In genomic region chrX:142574022-142574421, GRCm38 (mm10) we compare ENCODE assay signal across 24 mouse cellular contexts.
DNase-seq lines count a peak whose midpoint lies in the region; ATAC-seq and TF ChIP-seq lines count a peak whose summit lies in the region.
"Had no signal": no experiment of that assay in that cellular context is flagged by ENCODE, and none has a peak within 500 bp of the region (broad histone marks: within the 10 kb centered on the region; RNA-seq: fewer than 3 reads in every experiment).

No protein-coding gene starts in this region.

- no peak for TF ChIP-seq POLR2A in CH12.LX (IDR thresholded peaks at IDR 0.05; ENCODE audit: low read depth, low read length)
- no peak for TF ChIP-seq POLR2A in MEL (IDR thresholded peaks at IDR 0.05; ENCODE audit: control insufficient read depth in 1 of 2, insufficient read depth in 1 of 2, low read depth in 1 of 2, low read length in 2 of 2, poor library complexity in 1 of 2)

- H3K27me3 ChIP-seq in CH12.LX (replicated peaks) (no peaks in the 10 kb centered on the region), MEL (ENCODE audit: control insufficient read depth in 1 of 2, insufficient read depth in 2 of 2, low read length in 2 of 2) (no peaks in the 10 kb centered on the region), Patski (peaks cover 8% of the 10 kb centered on the region)

- in situ Hi-C loops in CH12.LX (cut with MboI; ENCODE audit: low pct_ligation_motif_present, low pct_unique_long_range_greater_than_20kb, low sequenced_read_pairs): loop anchor here (25.0 kb wide), 1 partner anchor 488 kb away; no protein-coding TSS in a partner anchor
- in situ Hi-C loops in Patski (cut with MboI; ENCODE audit: low pct_unique_long_range_greater_than_20kb): no loop called here

- H3K4me1 ChIP-seq in CH12.LX (ENCODE audit: control insufficient read depth in 1 of 2, insufficient read depth in 2 of 2) (peaks cover 0 to 25% of the 10 kb centered on the region in 2 experiments; a peak in 3 of 4 replicates), MEL (ENCODE audit: control insufficient read depth in 1 of 2, insufficient read depth in 2 of 2, low read length in 2 of 2) (peaks cover 36 to 40% of the 10 kb centered on the region in 2 experiments)

- CTCF ChIA-PET in Patski (lab: Charles Lee): no interaction called here

- no peaks in the 10 kb centered on the region for H3K79me2 ChIP-seq in CH12.LX (replicated peaks; ENCODE audit: control insufficient read depth, extremely low read depth, insufficient read depth, poor library complexity, severe bottlenecking)
- no peaks in the 10 kb centered on the region; the same call in 1 of the 2 replicates for H3K79me2 ChIP-seq in MEL (ENCODE audit: control insufficient read depth, insufficient read depth, low read length, poor library complexity)

- TF ChIP-seq RAD21 in CH12.LX (IDR thresholded peaks at IDR 0.05; ENCODE audit: low read depth, low read length): peak; percentile 13
- TF ChIP-seq RAD21 in MEL (IDR thresholded peaks at IDR 0.05; ENCODE audit: low read depth, low read length): peak; percentile 42

- H3K4me3 ChIP-seq in CH12.LX (replicated peaks in 1 of 3; ENCODE audit: low read depth in 2 of 3, low read length in 2 of 3, poor library complexity in 1 of 3) (no peak overlapping the region), MEL (ENCODE audit: control insufficient read depth in 1 of 2, insufficient read depth in 1 of 2, low read depth in 2 of 2, low read length in 2 of 2) (no peak overlapping the region)

- POLR2A ChIA-PET in Patski (lab: Charles Lee): interaction anchor here (0.7 kb wide), 1 partner anchor 32 kb away, joined by 3 read pairs; no protein-coding TSS in a partner anchor

- H3K4me2 ChIP-seq in CH12.LX (ENCODE audit: insufficient read depth, low read depth, poor library complexity, severe bottlenecking): no peak overlapping the region

- H3K9ac ChIP-seq in CH12.LX (ENCODE audit: insufficient read depth, low read depth): no peak overlapping the region
- H3K9ac ChIP-seq in MEL (ENCODE audit: control insufficient read depth, low read depth, low read length, poor library complexity, severe bottlenecking): no peak overlapping the region

- no peaks in the 10 kb centered on the region for H3K9me3 ChIP-seq in CH12.LX (replicated peaks; ENCODE audit: low read length)
- no peaks in the 10 kb centered on the region for H3K9me3 ChIP-seq in MEL (replicated peaks; ENCODE audit: insufficient read depth, low read length)
- H3K9me3 ChIP-seq: G1E had no signal

- no peaks in the 10 kb centered on the region for H3K36me3 ChIP-seq in CH12.LX (replicated peaks in 1 of 2; ENCODE audit: control insufficient read depth in 1 of 2, insufficient read depth in 1 of 2, low read length in 1 of 2)
- H3K36me3 ChIP-seq in MEL (ENCODE audit: control insufficient read depth in 1 of 2, insufficient read depth in 2 of 2, low read length in 2 of 2): peaks cover 0 to 55% of the 10 kb centered on the region in 2 experiments; a peak in 2 of 4 replicates
- H3K36me3 ChIP-seq: G1E had no signal

- ATAC-seq in Patski: no peak
- ATAC-seq: activated CD4-positive, CD25-positive, alpha-beta regulatory T cell, adult 4 months; CD4-positive, CD25-positive, alpha-beta regulatory T cell, adult 4 months had no signal

- TF ChIP-seq CTCF in CH12.LX (conservative IDR thresholded peaks at IDR 0.05 in 1 of 2, IDR thresholded peaks at IDR 0.05 in 1 of 2; ENCODE audit: low read depth in 2 of 2, low read length in 2 of 2) (peak in 1 of 2 experiments; percentile 17; a peak in 2 of 4 replicates), MEL (IDR thresholded peaks at IDR 0.05 in 2 of 3, conservative IDR thresholded peaks at IDR 0.05 in 1 of 3; ENCODE audit: control insufficient read depth in 1 of 3, insufficient read depth in 1 of 3, low read depth in 2 of 3, low read length in 3 of 3, poor library complexity in 1 of 3, severe bottlenecking in 1 of 3) (peak in 1 of 3 experiments; percentile 45; a peak in 2 of 6 replicates), Patski (IDR thresholded peaks at IDR 0.05) (peak; percentile 7)

- DNase-seq in A20 (ENCODE audit: low read depth, low spot score) (peak; percentile 2), CH12.LX (ENCODE audit: extremely low read depth) (no peak), MEL (ENCODE audit: low read depth, low spot score) (peak; percentile 52), Patski (ENCODE audit: low read depth, low spot score) (no peak)
- no peak for DNase-seq in frontal cortex, adult 2 months (ENCODE audit: extremely low spot score in 1 of 2, low spot score in 1 of 2)
- DNase-seq in cerebellum, postnatal 4 days (ENCODE audit: low spot score in 2 of 2): no peak
- DNase-seq in lung, postnatal 36 days: no peak
- DNase-seq in lung, postnatal 10 days: no peak
- DNase-seq: adrenal gland, adult 2 months; adrenal gland, adult 8-10 months; adrenal gland, postnatal 10 days; adrenal gland, postnatal 14 days; adrenal gland, postnatal 25 days; adrenal gland, postnatal 36 days; B cell, adult 2 months; cerebellum, adult 11 months; cerebellum, adult 11-12 months; cerebellum, adult 18-20 months; cerebellum, adult 2 months; cerebellum, adult 8-10 months; cerebellum, adult 9-10 months had no signal

- dilution Hi-C loops in CH12.LX (cut with MboI; ENCODE audit: extremely low pct_ligation_motif_present, extremely low pct_unique_long_range_greater_than_20kb, low sequenced_read_pairs): no loop called here

- TF ChIP-seq EP300 in CH12.LX (IDR thresholded peaks at IDR 0.05; ENCODE audit: low read length) (no peak), MEL (IDR thresholded peaks at IDR 0.05; ENCODE audit: low read depth in 1 of 2, low read length in 2 of 2) (no peak)

- H3K27ac ChIP-seq in CH12.LX (ENCODE audit: insufficient read depth, low read depth): no peak overlapping the region
- H3K27ac ChIP-seq in MEL (ENCODE audit: control insufficient read depth, low read depth, low read length): peak overlapping the region; percentile 97

TF ChIP-seq in CH12.LX, 34 proteins besides CTCF, POLR2A, EP300 and RAD21:
- TF ChIP-seq UBTF (IDR thresholded peaks at IDR 0.05; ENCODE audit: low read depth, low read length) (no peak), ZNF384 (IDR thresholded peaks at IDR 0.05; ENCODE audit: low read depth, low read length) (no peak), SIN3A (IDR thresholded peaks at IDR 0.05; ENCODE audit: low read length) (no peak), MAX (IDR thresholded peaks at IDR 0.05; ENCODE audit: low read length) (no peak), CHD1 (IDR thresholded peaks at IDR 0.05; ENCODE audit: low read depth, low read length) (no peak), ZKSCAN1 (IDR thresholded peaks at IDR 0.05; ENCODE audit: borderline replicate concordance, low read depth, low read length) (no peak), MYC (IDR thresholded peaks at IDR 0.05; ENCODE audit: low read depth, low read length) (no peak)

TF ChIP-seq in MEL, 35 proteins besides CTCF, POLR2A, EP300 and RAD21:
- TF ChIP-seq GABPA (IDR thresholded peaks at IDR 0.05; ENCODE audit: low read depth, low read length) (no peak), SMC3 (IDR thresholded peaks at IDR 0.05; ENCODE audit: low read depth, low read length) (peak; percentile 34), ETS1 (IDR thresholded peaks at IDR 0.05; ENCODE audit: low read depth, low read length) (peak; percentile 55; the same call in 1 of the 2 replicates), ZNF384 (IDR thresholded peaks at IDR 0.05; ENCODE audit: low read depth, low read length) (peak; percentile 45; the same call in 1 of the 2 replicates)

Comparison
In these comparisons a context has a peak if more than half of its experiments do, and no peak if none do; other contexts are left out.
1. DNase-seq: peak in A20 (single experiment) and MEL (single experiment); none in CH12.LX (single experiment), Patski (single experiment), frontal cortex, adult 2 months (0 of 2), cerebellum, postnatal 4 days (0 of 2), lung, postnatal 36 days (single experiment) and lung, postnatal 10 days (single experiment).